Mouse (Mus musculus): ENCODE data around the gene Sh3d19. TPM values are rescaled to one million over a fixed set of nuclear protein-coding genes. Genes with fewer than 3 reads are reported as not detected.
"Not testable (repeated sequence)": the region's sequence is repeated elsewhere in the genome, so short reads cannot be mapped to it uniquely, and the experiment has no call there.

Sh3d19 gene
- total RNA-seq, 2 experiments from 2014 or later, result 21.4 to 21.5 TPM

GRCm38 (mm10) chr3:86101956-86102355 lies 131.0 kb downstream of the Sh3d19 start:
- no peak for DNase-seq

GRCm38 (mm10) chr3:86103449-86104291 lies 132.8 kb downstream of the Sh3d19 start:
- DNase-seq, result no peak

- DNase-seq, result not testable (repeated sequence)
These were observed 133.5 kb downstream of the Sh3d19 start for GRCm38 (mm10) chr3:86104433-86104832.

GRCm38 (mm10) chr3:86104909-86105308 lies 134.0 kb downstream of the Sh3d19 start:
- DNase-seq, result no peak

- DNase-seq, result no peak
These were observed 135.2 kb downstream of the Sh3d19 start for GRCm38 (mm10) chr3:86106086-86106632.

GRCm38 (mm10) chr3:86107637-86108539 lies 137.0 kb downstream of the Sh3d19 start:
- no peak for DNase-seq

GRCm38 (mm10) chr3:86108576-86108975 lies 137.7 kb downstream of the Sh3d19 start:
- DNase-seq, result no peak

- no peak for DNase-seq
These were observed 138.2 kb downstream of the Sh3d19 start for GRCm38 (mm10) chr3:86109099-86109498.

GRCm38 (mm10) chr3:86110077-86110476 lies 139.2 kb downstream of the Sh3d19 start:
- peak; percentile 57 for DNase-seq

GRCm38 (mm10) chr3:86112766-86113165 lies 141.9 kb downstream of the Sh3d19 start:
- DNase-seq, result no peak

- peak; percentile 38 for DNase-seq
These were observed 143.9 kb downstream of the Sh3d19 start for GRCm38 (mm10) chr3:86114659-86115338.

- DNase-seq, result no peak
These were observed 146.0 kb downstream of the Sh3d19 start for GRCm38 (mm10) chr3:86116951-86117350.

- DNase-seq, result no peak
These were observed 148.5 kb downstream of the Sh3d19 start for GRCm38 (mm10) chr3:86119237-86119932.

GRCm38 (mm10) chr3:86122156-86122555 lies 151.2 kb downstream of the Sh3d19 start:
- DNase-seq, result no peak

- no peak for DNase-seq
These were observed 152.4 kb downstream of the Sh3d19 start for GRCm38 (mm10) chr3:86123251-86123746.

GRCm38 (mm10) chr3:86129757-86130156 lies 158.8 kb downstream of the Sh3d19 start:
- DNase-seq, result peak; percentile 84

- no peak for DNase-seq
These were observed 164.2 kb downstream of the Sh3d19 start for GRCm38 (mm10) chr3:86134939-86135638.

- DNase-seq, result no peak
These were observed 165.1 kb downstream of the Sh3d19 start for GRCm38 (mm10) chr3:86135886-86136563.

- no peak for DNase-seq
These were observed 166.1 kb downstream of the Sh3d19 start for GRCm38 (mm10) chr3:86136936-86137574.

GRCm38 (mm10) chr3:86139660-86140059 lies 168.8 kb downstream of the Sh3d19 start:
- DNase-seq, result no peak
